Mouse (Mus musculus): ENCODE data around the gene Trappc13.
"Not testable (repeated sequence)": the region's sequence is repeated elsewhere in the genome, so short reads cannot be mapped to it uniquely, and the experiment has no call there.

Gene Trappc13

DNA sequence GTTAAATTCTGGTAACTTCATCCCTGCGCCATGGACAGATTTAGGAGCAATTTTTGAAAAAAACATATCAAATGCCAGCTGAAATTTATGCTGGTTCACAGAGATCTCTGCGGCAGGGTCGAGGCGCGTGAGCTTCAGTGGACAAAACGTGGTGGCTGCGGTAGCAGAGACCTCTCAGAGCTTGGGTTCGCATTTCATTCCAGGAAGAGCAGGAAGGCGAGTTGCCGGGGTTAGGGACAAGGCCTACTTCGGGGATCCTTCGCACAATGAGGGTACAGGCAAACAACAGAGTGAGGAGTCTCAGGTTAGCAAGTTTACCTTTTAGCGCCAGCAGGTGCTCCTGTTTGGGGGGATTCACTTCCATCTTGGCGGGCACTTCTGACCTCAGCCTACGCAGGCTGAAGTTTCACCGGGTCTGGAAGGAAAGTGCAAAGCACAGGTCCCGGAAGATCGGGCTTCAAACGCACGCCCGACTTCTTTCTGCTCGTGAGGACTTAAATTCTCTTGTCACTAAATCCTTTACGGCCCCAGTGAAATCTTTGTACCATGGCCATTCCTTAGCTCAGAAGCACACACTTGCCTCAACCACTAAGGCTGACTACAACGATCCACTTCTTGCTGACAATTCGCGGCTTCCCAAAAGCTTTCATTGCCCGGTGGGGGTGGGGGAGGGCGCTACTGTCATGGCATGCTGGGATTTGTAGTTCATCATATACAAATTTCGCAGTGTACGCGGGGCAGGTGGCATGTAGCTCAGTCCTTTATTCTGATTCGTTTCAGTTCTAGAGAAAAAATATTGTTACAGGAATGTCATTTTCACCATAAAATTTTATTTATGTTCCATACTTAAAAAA is at the start of gene Trappc13:
Gene Trappc13, minus strand, starts transcription at position 674 of the 854 bp plus-strand sequence.
- DNase-seq (ENCODE audit: low read depth, low spot score) = peak; percentile 84

DNA sequence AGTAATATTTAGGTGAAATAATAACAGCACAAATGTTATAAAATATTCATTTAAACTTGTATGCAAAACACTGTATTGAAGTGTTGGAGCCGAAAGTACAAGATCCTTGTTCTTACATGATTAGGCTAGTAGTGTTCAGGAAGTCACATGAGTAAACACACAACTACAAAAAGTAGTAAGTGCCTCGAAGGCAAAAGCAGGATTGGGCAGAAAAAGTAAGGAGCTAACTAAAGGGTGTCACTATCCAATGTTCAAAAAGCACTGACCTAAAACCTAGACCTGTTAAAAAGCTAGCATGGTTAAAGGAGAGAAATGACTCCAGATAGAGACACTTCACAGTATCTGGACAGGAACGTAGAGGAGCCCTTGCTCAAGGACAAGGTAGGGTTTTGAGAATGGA is 49.2 kb upstream of the Trappc13 start:
- DNase-seq (ENCODE audit: low read depth, low spot score) = no peak

DNA sequence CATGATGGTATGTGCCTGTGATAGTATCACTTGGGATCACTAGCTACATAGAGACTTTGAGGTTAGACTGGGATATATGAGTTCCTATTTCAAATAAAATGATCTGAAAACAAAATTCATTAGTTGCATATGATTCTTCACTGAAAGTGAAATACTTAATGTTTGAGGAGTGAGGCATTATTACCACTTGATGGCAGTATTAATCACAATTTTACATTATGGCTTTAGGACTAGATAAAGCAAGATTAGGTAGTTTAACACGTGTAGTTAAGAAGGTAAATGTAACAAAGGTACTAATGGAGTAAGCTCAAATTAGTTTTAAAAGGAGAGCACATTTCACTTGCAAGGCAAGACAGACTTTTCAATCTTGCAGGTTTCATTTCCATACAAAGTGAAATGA is 26.0 kb upstream of the Trappc13 start:
- no peak for DNase-seq (ENCODE audit: low read depth, low spot score)

DNA sequence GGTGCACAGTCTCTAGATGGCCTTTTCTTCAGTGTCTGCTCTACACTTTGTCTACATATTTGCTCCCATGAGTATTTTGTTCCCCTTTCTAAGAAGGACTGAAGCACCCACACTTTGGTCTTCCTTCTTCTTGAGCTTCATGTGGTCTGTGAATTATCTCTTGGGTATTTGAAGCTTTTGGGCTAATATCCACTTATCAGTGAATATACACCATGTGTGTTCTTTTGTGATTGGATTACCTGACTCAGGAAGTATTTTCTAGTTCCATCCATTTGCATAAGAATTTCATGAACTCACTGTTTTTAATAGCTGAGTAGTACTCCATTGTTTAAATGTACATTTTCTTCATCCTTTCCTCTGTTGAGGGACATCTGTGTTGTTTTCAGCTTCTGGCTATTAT is 17.6 kb upstream of the Trappc13 start:
- DNase-seq (ENCODE audit: low read depth, low spot score) = not testable (repeated sequence)

DNA sequence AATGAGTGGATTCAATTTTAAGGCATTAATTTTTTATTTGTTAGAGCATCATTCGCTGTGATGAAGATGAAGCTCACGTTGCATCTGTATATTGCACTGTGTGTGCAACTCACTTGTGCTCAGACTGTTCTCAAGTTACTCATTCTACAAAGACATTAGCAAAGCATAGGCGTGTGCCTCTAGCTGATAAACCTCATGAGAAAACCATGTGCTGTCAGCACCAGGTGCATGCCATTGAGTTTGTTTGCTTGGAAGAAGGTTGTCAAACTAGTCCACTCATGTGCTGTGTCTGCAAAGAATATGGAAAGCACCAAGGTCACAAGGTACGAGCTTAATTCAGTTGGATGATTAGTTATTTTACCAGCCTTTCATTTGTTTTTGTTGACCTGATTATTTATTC is 9.1 kb upstream of the Trappc13 start:
- DNase-seq (ENCODE audit: low read depth, low spot score) = no peak

DNA sequence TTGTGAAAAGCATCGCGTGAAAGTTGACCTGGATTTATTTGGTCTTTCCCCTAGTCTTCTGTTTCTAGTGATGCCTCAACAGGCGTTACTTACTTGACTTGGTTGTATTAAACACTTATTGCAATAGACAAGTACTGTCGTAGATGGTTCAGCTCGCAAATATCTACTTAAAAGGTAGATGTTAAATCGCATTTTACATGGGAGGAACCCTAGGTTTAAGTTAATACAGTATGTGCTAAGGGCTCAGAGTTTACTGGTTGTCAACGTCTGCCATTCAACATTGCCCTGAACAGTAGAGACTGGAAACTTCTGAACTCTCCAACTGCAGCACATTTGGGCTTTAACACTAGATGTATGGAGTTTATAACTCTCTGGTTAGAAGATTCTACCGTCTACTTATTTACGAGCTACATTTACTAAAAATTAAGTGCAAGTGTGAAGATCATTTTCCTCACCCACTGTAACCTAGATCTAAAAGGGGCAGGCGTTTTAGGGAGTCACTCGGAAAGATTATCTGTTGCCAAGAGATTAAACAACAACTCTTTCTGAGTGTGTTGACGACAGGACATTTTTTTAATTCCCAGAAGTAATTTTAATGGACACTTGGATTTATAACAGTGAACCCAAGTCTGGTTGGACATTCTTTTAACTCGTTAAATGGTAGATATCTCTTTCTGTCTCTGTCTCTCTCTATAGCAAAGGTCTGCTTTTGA is 1.1 kb upstream of the Trappc13 start:
- DNase-seq (ENCODE audit: low read depth, low spot score) = no peak

DNA sequence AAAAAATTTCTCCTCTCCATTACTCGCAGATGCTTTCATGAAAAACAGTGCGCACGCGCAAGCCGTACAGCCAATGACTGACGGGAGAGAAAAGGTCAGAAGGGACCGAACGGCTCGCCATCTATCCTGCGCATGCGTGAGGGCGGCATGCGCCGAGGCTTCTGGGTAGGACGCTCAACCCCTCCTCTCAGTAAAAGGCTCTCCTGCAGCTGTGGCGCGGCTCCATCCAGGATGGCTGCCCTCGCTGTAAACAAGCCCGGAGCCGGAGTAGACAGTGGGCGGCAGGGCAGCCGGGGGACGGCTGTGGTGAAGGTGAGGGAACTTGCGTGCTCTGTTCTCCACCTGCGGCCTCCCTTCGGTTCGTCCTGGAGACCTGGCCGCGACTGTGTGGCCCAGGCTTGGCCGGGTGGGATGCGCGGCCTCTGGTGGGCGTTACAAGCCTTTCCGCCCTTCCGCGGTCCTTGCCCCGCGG is 417 bp upstream of the Trappc13 start, which contains the start of gene Trim23:
Gene Trim23, plus strand, starts transcription at position 148 of the 472 bp plus-strand sequence.
- peak; percentile 96 for DNase-seq (ENCODE audit: low read depth, low spot score)

DNA sequence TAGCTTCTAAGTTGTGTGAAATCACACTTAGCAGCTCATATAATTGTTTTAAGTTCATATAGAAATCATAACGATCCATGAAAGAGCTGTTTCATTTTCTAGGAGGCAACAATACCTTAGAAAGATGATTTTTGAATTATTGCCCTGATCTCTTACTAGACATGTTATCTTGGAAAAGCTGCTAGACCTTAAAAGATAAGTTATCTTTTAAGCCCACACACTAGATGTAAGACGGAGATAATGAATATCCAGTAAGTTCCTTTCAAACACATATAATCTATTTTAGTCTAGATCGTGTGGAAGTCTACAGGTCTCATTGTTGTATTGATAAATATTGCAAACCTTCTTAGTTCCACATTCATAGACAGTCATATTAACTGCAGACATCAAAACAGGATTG is 1.4 kb downstream of the Trappc13 start:
- DNase-seq (ENCODE audit: low read depth, low spot score) = no peak

DNA sequence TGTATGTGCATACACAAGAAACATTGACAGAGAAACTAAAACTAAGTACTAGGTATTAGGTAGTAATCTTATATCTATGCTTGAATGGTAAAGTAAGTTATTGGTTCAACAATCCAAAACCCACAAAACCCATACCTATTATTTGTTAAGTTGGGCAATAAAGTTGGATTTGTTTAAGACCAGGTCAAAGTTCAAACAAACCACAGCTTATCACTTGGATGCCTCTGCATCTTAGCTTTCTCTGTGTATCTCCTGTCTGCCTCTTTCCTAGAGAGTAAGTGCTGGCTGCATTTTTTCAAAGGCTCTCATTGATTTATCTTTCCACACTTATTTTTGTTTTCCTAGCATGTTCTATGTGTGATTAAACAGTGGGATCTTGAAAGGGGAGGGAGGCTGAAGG is 5.8 kb downstream of the Trappc13 start:
- DNase-seq (ENCODE audit: low read depth, low spot score) = no peak

DNA sequence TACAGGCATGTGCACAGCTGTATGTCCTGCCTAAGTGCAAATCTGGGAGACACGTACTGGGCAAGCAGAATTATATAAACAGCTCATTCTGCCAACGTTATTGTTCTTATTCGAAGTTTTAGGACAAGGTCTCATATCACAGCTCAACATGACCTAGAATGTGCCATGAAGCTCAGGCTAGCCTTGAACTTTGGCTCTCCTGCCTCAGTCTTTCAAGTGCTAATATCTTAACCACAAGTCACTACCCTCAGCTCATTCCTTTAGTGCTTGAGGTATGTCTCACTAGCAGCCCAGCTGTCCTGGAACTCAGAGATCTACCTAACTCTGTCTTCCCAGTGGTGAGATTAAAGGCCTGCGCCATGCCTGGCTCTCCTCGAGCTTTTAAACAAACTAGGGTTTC is 6.6 kb downstream of the Trappc13 start:
- DNase-seq (ENCODE audit: low read depth, low spot score) = no peak

DNA sequence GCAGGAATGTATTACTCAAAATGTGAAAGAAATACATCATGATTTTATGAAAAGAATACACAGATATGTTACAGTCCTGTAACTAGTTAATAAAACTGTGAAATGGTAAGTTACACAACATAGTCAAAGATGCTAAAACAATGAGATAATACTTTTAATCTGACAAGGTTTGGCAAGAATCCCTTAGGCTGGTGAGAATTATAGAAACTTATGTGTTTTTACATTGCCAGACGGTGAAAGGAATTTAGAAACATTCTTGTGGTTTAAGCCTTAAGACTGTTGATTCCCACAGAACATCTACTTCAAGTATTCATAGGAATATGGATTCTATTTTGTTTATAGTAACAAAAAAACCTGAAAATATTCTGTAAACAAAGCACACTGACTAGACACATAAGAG is 22.6 kb downstream of the Trappc13 start:
- DNase-seq (ENCODE audit: low read depth, low spot score) = no peak

DNA sequence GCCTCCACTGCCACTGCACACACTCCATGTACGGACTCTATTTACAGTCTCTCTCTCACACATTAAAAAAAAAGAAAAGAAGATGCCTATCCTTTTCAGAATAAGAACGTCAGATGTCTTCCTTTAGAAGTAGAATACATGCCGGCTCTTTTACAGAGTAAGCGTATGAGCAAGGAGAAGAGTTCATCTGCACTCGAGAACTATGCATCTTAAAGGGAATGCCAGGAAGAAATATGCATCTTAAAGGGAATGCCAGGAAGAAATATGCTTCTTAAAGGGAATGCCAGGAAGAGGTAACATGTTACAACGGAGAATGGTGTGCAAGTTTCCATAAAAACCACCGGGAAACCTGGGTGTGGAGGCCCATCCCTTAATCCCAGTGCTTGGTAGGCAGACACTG is 23.2 kb downstream of the Trappc13 start:
- no peak for DNase-seq (ENCODE audit: low read depth, low spot score)

DNA sequence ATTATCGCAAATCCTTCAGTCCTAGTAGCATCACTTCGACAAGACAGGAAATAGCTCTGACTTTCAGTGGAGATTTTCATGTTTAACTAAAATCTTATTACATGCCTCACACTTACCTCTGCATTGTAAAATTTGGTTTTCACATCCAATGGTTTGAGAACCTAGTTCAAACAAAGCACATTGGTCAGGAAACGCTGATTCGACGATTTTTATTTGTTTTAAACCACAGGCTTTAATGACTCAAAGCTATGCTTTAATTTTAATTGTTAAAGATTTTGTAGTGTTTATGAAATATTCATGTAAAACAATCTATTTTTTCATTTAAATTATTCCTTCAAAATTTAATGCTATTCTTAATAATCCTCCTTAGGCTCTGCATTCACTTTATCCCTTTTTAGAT is 24.1 kb downstream of the Trappc13 start:
- no peak for DNase-seq (ENCODE audit: low read depth, low spot score)

DNA sequence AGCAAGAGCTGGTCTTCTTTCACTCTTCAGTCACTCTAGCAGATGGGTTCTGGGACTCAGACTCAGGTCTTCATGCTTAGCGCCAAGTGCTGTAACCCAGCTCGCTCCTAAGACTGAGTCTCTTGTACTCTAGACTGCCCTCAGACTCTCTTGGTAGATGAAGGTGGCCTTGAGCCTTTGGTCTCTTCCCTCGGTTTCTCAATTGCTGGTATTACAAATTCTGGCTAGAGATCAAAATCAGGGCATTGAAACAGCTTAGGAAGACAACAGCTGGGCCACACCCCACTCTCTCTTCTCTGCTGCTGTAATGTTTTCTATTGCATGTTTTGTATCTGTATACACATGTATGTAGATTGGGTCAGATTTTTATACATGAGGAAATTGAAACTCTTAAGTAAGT is 32.6 kb downstream of the Trappc13 start:
- no peak for DNase-seq (ENCODE audit: low read depth, low spot score)

DNA sequence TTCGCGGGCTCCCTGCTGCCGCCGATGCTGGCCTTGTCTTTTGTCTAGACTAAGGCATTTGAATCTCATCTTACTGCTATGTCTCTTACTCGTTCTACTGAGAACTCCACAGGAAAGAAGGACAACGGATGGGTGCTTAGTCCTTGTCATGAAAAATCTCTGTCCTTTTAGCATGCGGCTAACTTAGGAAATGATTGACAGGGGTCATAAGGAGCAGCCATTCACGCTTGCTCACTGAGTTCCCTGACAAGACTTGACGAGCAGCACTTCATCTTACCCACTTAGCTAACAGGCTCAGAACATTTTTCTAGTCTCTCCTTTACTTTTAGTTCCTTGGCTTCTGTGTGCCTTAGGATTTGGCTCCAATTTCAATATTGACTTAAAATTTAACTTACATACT is 33.4 kb downstream of the Trappc13 start:
- DNase-seq (ENCODE audit: low read depth, low spot score) = no peak

DNA sequence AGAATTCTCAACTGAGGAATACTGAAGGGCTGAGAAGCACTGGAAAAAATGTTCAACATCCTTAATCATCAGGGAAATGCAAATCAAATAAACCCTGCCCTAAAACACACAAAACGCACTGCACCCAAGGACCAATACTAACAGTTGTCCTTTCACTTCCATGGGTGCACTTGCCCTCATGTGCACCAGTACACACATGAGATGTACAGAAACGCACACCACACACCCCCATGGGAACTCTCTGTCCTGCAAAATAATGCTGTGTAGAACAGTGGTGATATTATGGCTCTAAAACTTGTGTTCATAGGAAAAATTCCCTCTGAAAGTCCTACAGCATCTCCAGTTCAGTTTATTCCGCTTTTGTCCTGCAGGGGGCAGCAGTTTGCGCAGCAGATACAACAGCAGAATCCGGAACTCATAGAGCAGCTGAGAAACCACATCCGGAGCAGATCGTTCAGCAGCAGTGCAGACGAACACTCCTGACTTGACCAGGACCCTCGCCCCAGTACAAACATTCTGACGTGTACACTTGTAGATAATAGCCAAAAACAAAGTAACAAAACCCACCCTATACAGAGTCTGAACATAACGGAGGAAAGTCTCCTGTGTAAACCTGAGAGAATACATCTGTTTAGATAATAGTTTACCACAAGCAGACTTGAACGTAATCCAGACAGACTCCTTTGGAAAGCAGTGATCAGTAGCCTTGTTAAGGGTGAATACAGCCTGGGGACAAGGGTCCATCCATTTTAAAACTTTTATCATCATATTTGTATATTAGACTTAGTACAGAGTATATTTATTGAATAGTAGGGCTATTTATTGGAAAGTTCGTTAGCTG is 38.7 kb downstream of the Trappc13 start:
- DNase-seq (ENCODE audit: low read depth, low spot score) = peak; percentile 26

DNA sequence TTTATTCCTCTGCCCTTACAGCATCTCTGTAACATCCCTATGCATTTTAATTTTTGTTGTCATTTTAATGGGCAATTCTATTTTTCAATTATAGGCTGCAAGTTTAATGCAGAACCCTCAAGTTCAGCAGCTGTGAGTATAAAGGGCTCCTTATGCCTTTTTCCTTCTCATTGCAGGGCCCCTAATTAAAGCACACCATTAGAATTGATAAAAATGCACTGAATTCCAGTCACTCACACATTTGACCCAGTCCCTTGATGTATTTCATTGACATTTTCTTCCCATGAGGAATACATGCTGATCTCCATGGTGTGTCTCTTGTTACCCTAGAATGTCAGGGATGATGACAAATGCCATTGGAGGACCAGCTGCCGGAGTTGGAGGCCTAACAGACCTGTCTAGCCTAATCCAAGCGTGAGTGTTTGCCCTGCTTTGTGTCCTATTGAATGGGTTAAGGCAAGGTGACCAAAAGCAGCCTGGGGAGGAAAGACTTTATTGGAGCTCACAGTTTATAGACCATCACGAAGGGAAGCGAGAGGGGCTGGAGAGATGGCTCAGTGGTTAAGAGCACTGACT is 43.7 kb downstream of the Trappc13 start:
- no peak for DNase-seq (ENCODE audit: low read depth, low spot score)

DNA sequence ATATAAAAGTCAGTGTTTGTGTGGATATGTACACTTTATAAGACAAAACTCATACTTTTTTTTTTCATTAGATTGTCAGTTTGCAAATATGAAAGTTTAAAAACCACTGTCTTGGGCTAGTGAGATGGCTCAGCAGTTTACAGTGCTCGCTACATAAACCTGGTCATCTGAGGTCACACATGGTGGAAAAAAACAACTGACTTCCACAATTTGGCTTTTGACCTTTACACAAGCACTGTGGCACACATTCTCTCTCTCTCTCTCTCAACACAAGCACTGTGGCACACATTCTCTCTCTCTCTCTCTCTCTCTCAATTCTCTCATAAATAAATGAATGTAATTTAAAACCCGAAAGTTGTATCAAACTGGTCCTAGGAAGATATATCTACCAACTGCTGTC is 45.7 kb downstream of the Trappc13 start:
- DNase-seq (ENCODE audit: low read depth, low spot score) = no peak

DNA sequence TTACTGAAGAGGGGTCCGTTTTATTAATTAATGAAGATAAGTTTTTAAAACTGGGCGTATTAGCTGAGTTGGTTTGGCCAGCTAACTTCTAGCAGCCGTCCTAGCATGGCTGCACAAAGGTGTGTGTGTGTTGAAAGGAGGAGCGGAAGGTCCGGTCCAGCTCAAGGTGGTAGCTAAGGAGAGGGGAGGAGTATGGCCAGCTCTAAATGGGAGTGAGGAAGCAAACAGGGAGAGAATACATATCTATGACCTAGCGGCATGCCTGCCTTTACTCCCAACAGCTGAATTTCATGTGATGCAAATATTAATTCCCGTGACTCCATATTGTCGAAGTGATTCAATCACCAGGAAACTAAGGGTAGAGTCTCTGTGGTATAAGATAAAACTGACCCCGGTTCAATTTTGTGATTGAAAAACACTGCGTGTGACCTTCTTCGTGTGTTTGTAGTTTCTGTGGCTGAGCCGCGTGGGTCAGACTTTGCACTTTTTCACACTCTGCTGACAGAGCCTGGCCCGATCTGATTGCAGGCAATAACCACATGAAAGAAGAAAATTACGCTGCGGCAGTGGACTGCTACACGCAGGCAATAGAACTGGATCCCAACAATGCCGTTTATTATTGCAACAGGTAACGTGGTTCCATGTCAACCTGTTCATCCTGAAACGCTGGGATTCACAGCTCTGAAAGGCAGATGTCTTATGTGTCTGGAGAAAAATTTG is 54.4 kb downstream of the Trappc13 start:
- DNase-seq (ENCODE audit: low read depth, low spot score) = no peak

DNA sequence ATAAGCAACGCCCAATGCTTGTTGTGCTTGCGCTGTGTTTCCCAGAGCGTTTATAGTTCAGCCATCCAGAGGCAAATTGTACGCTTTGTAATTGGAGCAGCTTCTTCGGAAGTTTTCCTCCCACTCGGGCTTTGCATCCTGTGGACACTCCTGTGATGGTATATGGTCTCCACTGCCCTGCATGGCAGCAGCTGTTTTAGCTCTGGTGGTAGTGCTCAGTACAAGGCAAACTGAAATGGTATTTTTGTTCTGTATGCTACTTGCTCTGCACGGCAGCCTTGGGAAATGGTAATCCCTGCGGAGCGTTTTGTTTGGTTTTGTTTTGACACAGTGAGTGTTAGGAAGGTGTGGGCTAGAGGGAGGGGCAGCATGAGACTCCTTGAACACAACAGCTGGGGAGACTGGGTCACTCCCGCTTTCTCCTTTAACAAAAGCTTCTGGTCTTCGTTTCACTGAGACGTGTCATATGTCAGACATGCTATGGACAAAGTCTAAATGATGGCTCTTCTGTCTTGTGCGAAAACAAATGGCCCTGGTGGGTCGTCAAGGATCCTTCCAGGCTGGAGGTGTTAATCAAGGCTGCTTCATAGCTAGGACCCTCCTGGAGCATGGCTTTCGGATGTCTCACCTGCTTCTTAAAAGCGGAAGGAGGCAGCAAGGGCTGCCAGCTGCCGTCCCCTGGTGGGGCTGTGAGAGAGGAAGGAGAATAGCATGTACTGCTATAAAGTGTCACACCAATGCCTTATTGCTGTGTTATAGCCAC is 56.0 kb downstream of the Trappc13 start:
- no peak for DNase-seq (ENCODE audit: low read depth, low spot score)
